Mouse (Mus musculus) CH12.LX (cell line): ENCODE results near the gene Sh3bp2.

Experiments used
- CHD2 ChIP-seq: IDR thresholded peaks from 2 replicates; pipeline ENCODE4 v1.6.1; 2011; ENCODE audit warnings: low read length, improper control_type of control experiment
- CTCF ChIP-seq, 2 experiments: IDR thresholded peaks in 1 of 2; conservative IDR thresholded peaks in 1 of 2; 2 replicates each; pipeline ENCODE4 v1.5.1; 2011 to 2012; ENCODE audit warnings: low read depth in 2 of 2, low read length in 2 of 2, improper control_type of control experiment in 1 of 2, inconsistent platforms in 1 of 2, mild to moderate bottlenecking in 1 of 2, moderate library complexity in 1 of 2
- MAX ChIP-seq: IDR thresholded peaks from 2 replicates; pipeline ENCODE4 v1.6.1; 2011; ENCODE audit warnings: low read length, improper control_type of control experiment
- TCF12 ChIP-seq: IDR thresholded peaks from 2 replicates; pipeline ENCODE4 v1.6.1; 2014; ENCODE audit warnings: low read depth, mild to moderate bottlenecking, inconsistent platforms, low read length, improper control_type of control experiment
- UBTF ChIP-seq: IDR thresholded peaks from 2 replicates; pipeline ENCODE4 v1.6.1; 2012; ENCODE audit warnings: low read depth, mild to moderate bottlenecking, inconsistent platforms, low read length, improper control_type of control experiment, moderate library complexity
- USF2 ChIP-seq: conservative IDR thresholded peaks from 2 replicates; pipeline ENCODE4 v1.6.1; 2011; ENCODE audit warnings: low read depth, low read length, improper control_type of control experiment

DNA sequence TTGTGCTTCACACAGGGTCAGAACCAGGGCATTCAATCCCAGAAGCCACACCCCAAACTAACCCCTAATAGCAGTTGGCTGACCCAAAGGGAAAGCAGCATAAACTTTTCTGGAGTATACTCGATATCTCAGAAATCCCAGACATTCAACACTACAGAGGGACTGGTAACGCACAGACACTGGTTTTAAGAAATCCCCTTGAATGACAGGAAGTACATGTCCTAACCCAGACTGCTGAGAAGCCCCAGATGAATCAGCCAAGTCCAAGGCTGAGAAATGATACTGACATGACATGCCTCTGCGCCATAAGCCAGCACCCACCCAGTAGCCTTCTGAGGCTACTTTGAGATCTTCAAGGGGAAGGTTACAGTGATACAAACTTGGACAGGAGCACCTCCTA lies 24.1 kb upstream of the Sh3bp2 start:
- TF ChIP-seq UBTF (no peak), CTCF (conservative IDR thresholded peaks at IDR 0.05 in 1 of 2, IDR thresholded peaks at IDR 0.05 in 1 of 2; ENCODE audit: low read depth in 2 of 2, low read length in 2 of 2) (no peak), MAX (no peak), TCF12 (no peak), CHD2 (no peak), USF2 (no peak)
